Mouse (Mus musculus) C2C12 (cell line): ENCODE data around the gene Eefsec. TPM values are rescaled to one million over a fixed set of nuclear protein-coding genes. Genes with fewer than 3 reads are reported as not detected.

Experiments used
- H3K27me3 ChIP-seq: one replicate; pipeline ENCODE4 v1.6.1; 2011; ENCODE audit not compliant: control insufficient read depth, insufficient read depth, insufficient read length
- H3K36me3 ChIP-seq: one replicate; pipeline ENCODE4 v1.6.1; 2011; ENCODE audit not compliant: control insufficient read depth, insufficient read depth
- H3K4me3 ChIP-seq: one replicate; pipeline ENCODE4 v1.5.1; 2011; ENCODE audit warnings: mild to moderate bottlenecking, control low read depth; ENCODE audit not compliant: poor library complexity, insufficient read depth, severe bottlenecking
- H3K79me2 ChIP-seq: one replicate; pipeline ENCODE4 v1.6.1; 2011; ENCODE audit not compliant: control insufficient read depth, insufficient read depth
- H3K79me3 ChIP-seq: one replicate; pipeline ENCODE4 v1.6.1; 2011; ENCODE audit warnings: low read depth, control low read depth
- H3ac ChIP-seq: one replicate; pipeline ENCODE3; 2011; ENCODE audit warnings: low read depth; ENCODE audit not compliant: control insufficient read depth, insufficient read length
- CEBPB ChIP-seq: IDR thresholded peaks from one replicate; pipeline ENCODE4 v1.6.1; 2011; ENCODE audit warnings: low read depth, mild to moderate bottlenecking, control low read depth, moderate library complexity
- CTCF ChIP-seq: IDR thresholded peaks from one replicate; pipeline ENCODE4 v1.5.1; 2011; ENCODE audit not compliant: control insufficient read depth, insufficient read depth, insufficient read length
- FOSL1 ChIP-seq: IDR thresholded peaks from one replicate; pipeline ENCODE4 v1.8.0; 2011; ENCODE audit warnings: mild to moderate bottlenecking, low read length; ENCODE audit not compliant: poor library complexity, insufficient read depth, severe bottlenecking
- MYOD1 ChIP-seq: IDR thresholded peaks from one replicate; pipeline ENCODE4 v1.6.1; 2011; ENCODE audit warnings: low read depth; ENCODE audit not compliant: control insufficient read depth, insufficient read length
- MYOG ChIP-seq: IDR thresholded peaks from one replicate; pipeline ENCODE4 v1.6.1; 2011; ENCODE audit not compliant: control insufficient read depth, insufficient read length; ENCODE audit errors: extremely low read depth
- USF1 ChIP-seq: IDR thresholded peaks from one replicate; pipeline ENCODE4 v1.6.1; 2011; ENCODE audit warnings: low read depth, mild to moderate bottlenecking, control low read depth, moderate library complexity
- polyA plus RNA-seq: library from polyadenylated mRNA; unstranded; fragments of >200 nt; fragmentation: generic; extraction: Trizol; gene quantifications from one replicate; pipeline ENCODE4 v1.2.1, GENCODE M21; 2012; ENCODE audit warnings: missing spikeins

Gene Eefsec
- polyA plus RNA-seq, 1 experiment, result 19.5 TPM

GRCm38 (mm10) chr6:88207403-88208033 is 238.8 kb downstream of the Eefsec start:
- no peaks in the 10 kb centered on the region for H3K79me3 ChIP-seq

More at GRCm38 (mm10) chr6:88207403-88208033, 238.8 kb downstream of the Eefsec start:
- H3K79me2 ChIP-seq, result no peaks in the 10 kb centered on the region
- H3K4me3 ChIP-seq, result no peak overlapping the region
- no peak overlapping the region for H3ac ChIP-seq
- TF ChIP-seq CEBPB (no peak), USF1 (no peak), FOSL1 (no peak), MYOG (no peak), CTCF (no peak), MYOD1 (no peak)
- no peaks in the 10 kb centered on the region for H3K27me3 ChIP-seq
- H3K36me3 ChIP-seq, result peaks cover 25% of the 10 kb centered on the region

Other genes with a start within 250 kb of the Eefsec start
- gene Dnajb8, start 224.3 kb downstream of the Eefsec start, polyA plus RNA-seq, result not detected
- gene Ruvbl1, start 18.9 kb upstream of the Eefsec start, polyA plus RNA-seq, result 105 TPM
- gene Sec61a1, start 72.4 kb upstream of the Eefsec start, polyA plus RNA-seq, result 167 TPM
- gene Kbtbd12, start 191.4 kb upstream of the Eefsec start, polyA plus RNA-seq, result 1.6 TPM